Mouse (Mus musculus) neural tube, embryonic 11.5 days (tissue): ENCODE results near the gene Platr17. TPM values are rescaled to one million over a fixed set of nuclear protein-coding genes. Genes with fewer than 3 reads are reported as not detected.
A peak's percentile ranks its signal among the peaks of the same experiment; 100 is the strongest.
"Not testable (repeated sequence)": the region's sequence is repeated elsewhere in the genome, so short reads cannot be mapped to it uniquely, and the experiment has no call there.

Experiments used
- ATAC-seq: fragments of 200-750 bp; cut with Nextera tagmentation; 2 replicates; pipeline ENCODE4 v1.8.0; 2017; ENCODE audit warnings: moderate number of reproducible peaks, mild to moderate bottlenecking, moderate TSS enrichment, moderate library complexity; ENCODE audit not compliant: insufficient read depth, low FRiP score, low TSS enrichment
- DNase-seq: peaks from one replicate; pipeline ENCODE4 v3.0.0-alpha.2; 2015; ENCODE audit warnings: low spot score
- H3K27ac ChIP-seq: fragments of 300-500 bp; sonication (generic); 2 replicates; pipeline ENCODE4 v1.5.1; 2014; ENCODE audit warnings: low read depth, mild to moderate bottlenecking, low read length
- H3K27me3 ChIP-seq: fragments of 300-500 bp; sonication (generic); 2 replicates; pipeline ENCODE4 v1.6.1; 2014; ENCODE audit warnings: mild to moderate bottlenecking, low read length, mixed read lengths; ENCODE audit not compliant: control insufficient read depth, insufficient read depth
- H3K36me3 ChIP-seq: fragments of 300-500 bp; sonication (generic); 2 replicates; pipeline ENCODE4 v1.6.1; 2014; ENCODE audit warnings: mild to moderate bottlenecking, low read length, moderate library complexity, mixed read lengths; ENCODE audit not compliant: control insufficient read depth, insufficient read depth
- H3K4me1 ChIP-seq: fragments of 300-500 bp; sonication (generic); 2 replicates; pipeline ENCODE4 v1.6.1; 2014; ENCODE audit warnings: low read length, mixed read lengths; ENCODE audit not compliant: control insufficient read depth, insufficient read depth
- H3K4me2 ChIP-seq: fragments of 300-500 bp; sonication (generic); 2 replicates; pipeline ENCODE4 v1.6.1; 2014; ENCODE audit warnings: low read depth, mild to moderate bottlenecking, moderate library complexity
- H3K4me3 ChIP-seq: fragments of 300-500 bp; sonication (generic); 2 replicates; pipeline ENCODE4 v1.5.1; 2014; ENCODE audit warnings: low read depth, low read length
- H3K9ac ChIP-seq: fragments of 300-500 bp; sonication (generic); 2 replicates; pipeline ENCODE4 v1.6.1; 2014; ENCODE audit warnings: mild to moderate bottlenecking, low read length
- H3K9me3 ChIP-seq: fragments of 300-500 bp; sonication (generic); 2 replicates; pipeline ENCODE4 v1.6.1; 2016; ENCODE audit warnings: low read length; ENCODE audit not compliant: control insufficient read depth
- WGBS: fragments of 180-500 bp; shearing (Covaris S2); extraction: QIAGEN DNeasy Blood & Tissue Kit; methylation state at CpG from one replicate; pipeline ENCODE4 v1.1.7; 2014; 5-methylcytosine and 5-hydroxymethylcytosine counted together
- polyA plus RNA-seq: library from polyadenylated mRNA; unstranded; fragments of >200 nt; fragmentation: Nextera tagmentation; extraction: Ambion mirVana; gene quantifications from 2 replicates; pipeline ENCODE4 v1.2.1, GENCODE M21; 2014

Platr17 gene
- polyA plus RNA-seq, 1 experiment from 2014 or later: not detected

DNA sequence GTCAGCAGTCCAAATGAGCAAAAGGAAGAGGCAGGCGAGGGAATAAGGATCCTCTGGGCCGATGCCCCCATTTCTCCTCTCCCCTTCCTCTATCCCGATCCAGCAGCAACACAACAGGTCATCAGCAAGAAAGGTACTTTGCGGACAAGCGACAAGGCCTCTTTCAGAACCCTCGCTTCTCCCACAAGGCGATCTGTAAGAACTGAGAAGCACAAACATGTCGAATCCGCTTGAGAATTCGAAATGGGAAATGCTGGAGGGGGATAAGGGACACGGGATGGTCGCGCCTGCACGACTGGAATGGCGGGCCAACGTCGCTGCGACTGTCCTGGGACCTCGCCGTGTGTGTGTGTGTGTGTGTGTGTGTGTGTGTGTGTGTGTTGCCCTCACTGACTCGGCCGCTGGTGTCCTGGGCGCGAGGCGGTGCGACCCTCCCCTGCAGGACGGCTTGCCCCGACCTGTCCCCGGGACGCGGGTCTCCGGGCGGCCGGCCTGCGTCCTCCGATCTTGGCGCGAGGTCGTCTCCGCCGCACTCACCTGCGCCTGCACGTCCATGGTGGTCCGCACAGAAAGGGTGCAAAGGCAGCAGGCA is 14.9 kb upstream of the Platr17 start:
- not testable (repeated sequence) for H3K4me1 ChIP-seq, H3K9me3 ChIP-seq, H3K36me3 ChIP-seq, H3K27me3 ChIP-seq, DNase-seq
- WGBS: under 1% methylated on average over 37 of the region's 44 CpGs
- Histone ChIP-seq H3K27ac (0 out of 2 replicates have a peak overlapping the region, but pooled peaks have one; percentile 20), H3K4me2 (peak overlapping the region; percentile 55), H3K9ac (peak overlapping the region; percentile 61), H3K4me3 (peak overlapping the region; percentile 64)
- peak; percentile 53 for ATAC-seq

GRCm38 (mm10) chr17:33890533-33891059 is 14.3 kb upstream of the Platr17 start, which contains the start of gene Kifc1:
Gene Kifc1, minus strand, starts transcription at chr17:33890661.
- Histone ChIP-seq H3K36me3 (peaks cover 6% of the 10 kb centered on the region; the same call in 1 of the 2 replicates), H3K9me3 (no peaks in the 10 kb centered on the region), H3K9ac (peak within 1 kb of the TSS; percentile 61), H3K4me1 (peaks cover 9% of the 10 kb centered on the region), H3K4me2 (peak within 1 kb of the TSS; percentile 55), H3K27ac (0 out of 2 replicates have a peak within 1 kb of the TSS, but pooled peaks have one; percentile 20), H3K27me3 (no peaks in the 10 kb centered on the region), H3K4me3 (peak within 1 kb of the TSS; percentile 64)
- peak; percentile 97 for ATAC-seq
- peak; percentile 100 for DNase-seq
- WGBS: under 1% methylated on average over 48 of the region's 49 CpGs

- Histone ChIP-seq H3K27me3 (no peaks in the 10 kb centered on the region), H3K36me3 (no peaks in the 10 kb centered on the region), H3K4me1 (peaks cover 9% of the 10 kb centered on the region), H3K9ac (no peak overlapping the region), H3K27ac (no peak overlapping the region), H3K4me3 (no peak overlapping the region), H3K4me2 (no peak overlapping the region), H3K9me3 (no peaks in the 10 kb centered on the region)
- no peak for DNase-seq
- ATAC-seq: no peak
- WGBS: 74% methylated on average over 2 of the region's 2 CpGs
These were observed 13.6 kb upstream of the Platr17 start for GRCm38 (mm10) chr17:33891357-33891756.

DNA sequence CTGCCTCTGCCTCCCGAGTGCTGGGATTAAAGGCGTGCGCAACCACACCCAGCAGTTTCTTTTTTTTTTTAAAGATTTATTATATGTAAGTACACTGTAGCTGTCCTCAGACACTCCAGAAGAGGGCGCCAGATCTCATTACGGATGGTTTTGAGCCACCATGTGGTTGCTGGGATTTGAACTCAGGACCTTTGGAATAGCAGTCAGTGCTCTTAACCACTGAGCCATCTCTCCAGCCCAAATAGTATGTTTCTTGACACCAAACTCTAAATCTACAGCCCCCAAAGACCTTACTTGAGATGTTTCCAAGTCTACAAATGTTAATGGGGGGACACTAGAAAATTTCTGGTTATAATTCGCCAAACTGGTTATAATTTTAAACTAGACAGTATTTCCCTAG is 13.0 kb upstream of the Platr17 start:
- H3K4me2 ChIP-seq, H3K9me3 ChIP-seq, H3K27ac ChIP-seq, ATAC-seq, H3K9ac ChIP-seq, H3K4me1 ChIP-seq, DNase-seq, H3K4me3 ChIP-seq, H3K27me3 ChIP-seq, H3K36me3 ChIP-seq: not testable (repeated sequence)
- WGBS: 73% methylated on average over 6 of the region's 6 CpGs

DNA sequence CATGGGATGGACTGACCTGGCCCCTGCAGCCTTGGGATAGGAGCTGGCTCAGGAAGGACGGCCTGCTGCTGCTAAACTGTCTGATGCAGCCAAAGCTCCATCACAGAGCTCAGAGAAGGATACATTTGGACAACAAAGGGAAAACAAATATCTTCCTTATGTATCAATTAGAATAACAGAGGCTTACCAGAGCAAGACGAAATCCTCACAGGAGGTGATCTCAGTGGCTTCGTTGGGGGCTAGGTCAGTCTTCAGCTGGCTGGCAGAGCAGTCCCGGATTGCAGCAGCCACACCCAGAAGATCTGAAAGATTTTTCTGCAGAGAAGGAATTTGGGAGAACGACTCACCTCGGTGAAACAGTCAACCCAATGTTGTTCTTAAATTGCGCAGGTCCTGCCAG is 12.5 kb upstream of the Platr17 start:
- 24% methylated on average over 7 of the region's 7 CpGs for WGBS
- ATAC-seq (no peak), DNase-seq (no peak)
- Histone ChIP-seq H3K4me1 (peaks cover 9% of the 10 kb centered on the region), H3K9ac (no peak overlapping the region), H3K36me3 (no peaks in the 10 kb centered on the region), H3K4me2 (no peak overlapping the region), H3K27ac (no peak overlapping the region), H3K4me3 (no peak overlapping the region), H3K27me3 (no peaks in the 10 kb centered on the region), H3K9me3 (no peaks in the 10 kb centered on the region)

GRCm38 (mm10) chr17:33893011-33893410 is 11.9 kb upstream of the Platr17 start:
- H3K4me1 ChIP-seq, DNase-seq, H3K9ac ChIP-seq, H3K27ac ChIP-seq, H3K27me3 ChIP-seq, H3K4me3 ChIP-seq, H3K9me3 ChIP-seq, H3K4me2 ChIP-seq, ATAC-seq, H3K36me3 ChIP-seq: not testable (repeated sequence)
- 81% methylated on average over 4 of the region's 4 CpGs for WGBS

GRCm38 (mm10) chr17:33897114-33897794 is 7.7 kb upstream of the Platr17 start:
- ATAC-seq: no peak

GRCm38 (mm10) chr17:33898193-33898592 is 6.7 kb upstream of the Platr17 start:
- not testable (repeated sequence) for H3K4me2 ChIP-seq, H3K27me3 ChIP-seq, H3K4me1 ChIP-seq, H3K36me3 ChIP-seq, H3K4me3 ChIP-seq, H3K9me3 ChIP-seq, H3K27ac ChIP-seq, H3K9ac ChIP-seq, DNase-seq, ATAC-seq
- 81% methylated on average over 4 of the region's 4 CpGs for WGBS

More at GRCm38 (mm10) chr17:33897114-33897794, 7.7 kb upstream of the Platr17 start:
- Histone ChIP-seq H3K27me3 (no peaks in the 10 kb centered on the region), H3K4me2 (no peak overlapping the region), H3K4me1 (no peaks in the 10 kb centered on the region), H3K9me3 (no peaks in the 10 kb centered on the region), H3K27ac (no peak overlapping the region), H3K36me3 (no peaks in the 10 kb centered on the region), H3K4me3 (no peak overlapping the region), H3K9ac (no peak overlapping the region)
- 48% methylated on average over 6 of the region's 6 CpGs for WGBS
- peak; percentile 68 for DNase-seq

GRCm38 (mm10) chr17:33899642-33900041 is 5.3 kb upstream of the Platr17 start:
- no peak overlapping the region for H3K9ac ChIP-seq
- 88% methylated on average over 4 of the region's 4 CpGs for WGBS

More at GRCm38 (mm10) chr17:33899642-33900041, 5.3 kb upstream of the Platr17 start:
- no peak overlapping the region for H3K4me2 ChIP-seq
- ATAC-seq: no peak
- H3K36me3 ChIP-seq: no peaks in the 10 kb centered on the region
- H3K9me3 ChIP-seq: no peaks in the 10 kb centered on the region
- no peak overlapping the region for H3K27ac ChIP-seq
- no peaks in the 10 kb centered on the region for H3K4me1 ChIP-seq
- no peaks in the 10 kb centered on the region for H3K27me3 ChIP-seq
- no peak overlapping the region for H3K4me3 ChIP-seq
- DNase-seq: no peak
